Comparison of ENCODE assay signal across 8 mouse cellular contexts in the genomic region with DNA sequence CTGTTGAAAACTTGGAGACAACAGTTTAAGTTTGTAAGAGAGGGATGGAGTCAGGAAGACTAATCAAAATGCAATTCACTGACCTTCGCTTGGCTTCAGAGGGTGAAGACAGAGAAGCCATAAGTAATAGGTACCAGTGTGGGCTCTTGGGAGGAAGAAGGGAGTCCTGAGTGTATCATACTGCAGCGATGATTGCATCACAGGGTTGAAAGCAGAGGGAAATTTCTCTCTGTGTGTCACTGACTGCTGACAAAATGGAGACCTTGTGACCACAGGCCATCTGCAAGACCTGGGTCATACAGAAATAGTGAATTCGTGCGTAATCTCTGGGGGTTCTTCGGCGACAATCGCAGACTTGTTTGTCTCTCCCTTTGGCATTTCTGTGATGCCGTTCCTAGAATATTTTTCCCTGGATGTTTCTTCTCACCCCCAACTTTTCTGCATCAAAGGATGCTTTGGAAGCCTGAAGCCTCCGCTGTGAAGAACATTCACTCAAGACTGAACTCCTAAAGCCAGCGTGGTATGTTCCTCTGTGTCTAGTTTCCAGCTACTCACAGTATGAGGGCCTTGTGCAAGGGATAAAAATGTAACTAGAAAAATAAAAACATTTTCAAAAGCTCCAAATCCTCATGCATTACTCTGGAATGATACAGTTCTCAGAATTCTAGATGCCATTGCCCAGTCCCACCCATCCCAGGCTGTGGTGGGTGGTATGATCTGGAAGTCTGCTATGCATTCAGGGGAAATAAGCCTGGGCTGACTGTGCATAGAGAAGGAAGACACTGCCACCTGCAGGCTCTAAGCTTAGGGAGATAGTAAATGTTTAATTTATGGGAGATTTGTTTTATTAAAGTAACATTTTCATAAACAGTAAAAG.
DNase-seq lines count a peak whose midpoint lies in the region; ATAC-seq lines count a peak whose summit lies in the region.

No protein-coding gene starts in this region.

- H3K36me3 ChIP-seq in midbrain, embryonic 11.5 days (ENCODE audit: control insufficient read depth, insufficient read depth, low read length) = no peaks in the 10 kb centered on the region
- no peaks in the 10 kb centered on the region for H3K36me3 ChIP-seq in midbrain, embryonic 10.5 days
- no peaks in the 10 kb centered on the region for H3K36me3 ChIP-seq in midbrain, embryonic 15.5 days (replicated peaks)

- no peaks in the 10 kb centered on the region for H3K9me3 ChIP-seq in midbrain, embryonic 11.5 days (ENCODE audit: control insufficient read depth, low read length)
- H3K9me3 ChIP-seq in midbrain, embryonic 10.5 days (replicated peaks) = no peaks in the 10 kb centered on the region
- H3K9me3 ChIP-seq in midbrain, embryonic 15.5 days = no peaks in the 10 kb centered on the region

- no peaks in the 10 kb centered on the region for H3K27me3 ChIP-seq in midbrain, embryonic 11.5 days (ENCODE audit: control insufficient read depth, insufficient read depth, low read length)
- peaks cover 19% of the 10 kb centered on the region; the same call in 1 of the 2 replicates for H3K27me3 ChIP-seq in midbrain, embryonic 10.5 days (ENCODE audit: low read depth, poor library complexity, severe bottlenecking)
- H3K27me3 ChIP-seq in midbrain, embryonic 15.5 days (replicated peaks) = no peaks in the 10 kb centered on the region

- DNase-seq in midbrain, embryonic 11.5 days (ENCODE audit: low spot score, missing footprints) = peak; percentile 83
- no peak for DNase-seq in midbrain, embryonic 10.5 days (ENCODE audit: low spot score)
- peak; percentile 36 for DNase-seq in cerebellum, adult 9-11 months
- DNase-seq in frontal cortex, postnatal 10 days (ENCODE audit: low spot score in 2 of 2) = peak; percentile 23 to 61
- peak; percentile 16 for DNase-seq in induced T-regulatory cell, adult 2 months (ENCODE audit: low read depth)
- DNase-seq in left cerebral cortex, postnatal 10 days (ENCODE audit: extremely low spot score in 1 of 2, low spot score in 2 of 2) = peak; percentile 70 to 72
- peak; percentile 29 to 48 for DNase-seq in urinary bladder, postnatal 36 days (ENCODE audit: low spot score in 2 of 2)

- WGBS in midbrain, embryonic 11.5 days = 92% methylated on average over 10 of the region's 10 CpGs
- 94% methylated on average over 10 of the region's 10 CpGs for WGBS in midbrain, embryonic 10.5 days
- WGBS in midbrain, embryonic 15.5 days = 89% methylated on average over 10 of the region's 10 CpGs

- no peak overlapping the region for H3K4me3 ChIP-seq in midbrain, embryonic 11.5 days (ENCODE audit: low read depth, low read length)
- H3K4me3 ChIP-seq in midbrain, embryonic 10.5 days = no peak overlapping the region
- H3K4me3 ChIP-seq in midbrain, embryonic 15.5 days = no peak overlapping the region

- no peak overlapping the region for H3K4me2 ChIP-seq in midbrain, embryonic 11.5 days
- H3K4me2 ChIP-seq in midbrain, embryonic 15.5 days = no peak overlapping the region

- no peaks in the 10 kb centered on the region for H3K4me1 ChIP-seq in midbrain, embryonic 11.5 days (ENCODE audit: control insufficient read depth, insufficient read depth, low read length)
- H3K4me1 ChIP-seq in midbrain, embryonic 10.5 days = peaks cover 11% of the 10 kb centered on the region
- no peaks in the 10 kb centered on the region for H3K4me1 ChIP-seq in midbrain, embryonic 15.5 days

- no peak overlapping the region for H3K27ac ChIP-seq in midbrain, embryonic 11.5 days (ENCODE audit: low read depth, low read length)
- H3K27ac ChIP-seq in midbrain, embryonic 10.5 days (replicated peaks) = no peak overlapping the region
- H3K27ac ChIP-seq in midbrain, embryonic 15.5 days = no peak overlapping the region

- H3K9ac ChIP-seq in midbrain, embryonic 11.5 days (ENCODE audit: low read length) = no peak overlapping the region
- H3K9ac ChIP-seq in midbrain, embryonic 15.5 days = no peak overlapping the region

- peak; percentile 70; the same call in 1 of the 2 replicates for ATAC-seq in midbrain, embryonic 11.5 days (ENCODE audit: low FRiP score)
- ATAC-seq in midbrain, embryonic 15.5 days (replicated peaks) = peak; percentile 88

- intact Hi-C loops in left cerebral cortex, postnatal 10 days (cut with DNase I) = loop anchor here (2.0 to 5.0 kb wide), 2 partner anchors 316 to 827 kb away; no protein-coding TSS in a partner anchor
